Mouse (Mus musculus) left cerebral cortex, adult 18-20 months (tissue): ENCODE measurements around the gene Cldn34c3. TPM values are rescaled to one million over a fixed set of nuclear protein-coding genes. Genes with fewer than 3 reads are reported as not detected.
"Not testable (repeated sequence)": the region's sequence is repeated elsewhere in the genome, so short reads cannot be mapped to it uniquely, and the experiment has no call there.

Experiments
- DNase-seq, 2 experiments: peaks; one replicate each; pipeline ENCODE4 v3.0.0; 2021 to 2022; ENCODE audit warnings: low spot score in 2 of 2, mixed read lengths in 1 of 2
- long read RNA-seq, 2 experiments: library from polyadenylated mRNA; stranded (forward); transcript quantifications; one replicate each; pipeline ENCODE4 v2.0.0; 2021
- total RNA-seq, 2 experiments: library from RNA; stranded (reverse); gene quantifications; 2 replicates each; pipeline ENCODE4 v1.2.3; 2021

The Cldn34c3 gene
- total RNA-seq: not detected
- long read RNA-seq, experiment 1: 0 reads
- long read RNA-seq, experiment 2: 0 reads

DNA sequence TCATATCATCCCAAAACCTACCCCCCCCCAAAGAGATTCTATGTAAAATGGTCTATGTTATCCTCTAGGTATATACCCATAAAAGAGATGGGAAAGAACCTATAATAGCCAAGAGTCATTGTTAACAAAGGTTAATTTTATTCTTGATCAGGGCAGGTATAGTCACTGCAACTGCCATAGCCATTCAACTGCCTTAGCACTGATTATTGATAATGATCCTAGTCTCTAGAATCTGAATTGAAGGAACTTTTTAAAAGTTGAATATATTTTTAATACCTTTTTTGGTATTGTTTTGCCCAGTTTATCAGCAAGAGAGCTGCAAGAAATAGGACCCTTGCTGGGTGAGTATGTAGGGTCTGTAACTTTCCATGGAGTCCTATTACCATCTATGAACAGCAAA, at the start of gene Cldn34c3:
Gene Cldn34c3, plus strand, starts transcription at position 301 of the 400 bp plus-strand sequence.
- DNase-seq: not testable (repeated sequence)

Other genes with a start within 250 kb of the Cldn34c3 start
- not detected for gene Cldn34c2, start 212.0 kb upstream of the Cldn34c3 start, total RNA-seq
- not detected for gene Gm17467, start 88.9 kb upstream of the Cldn34c3 start, total RNA-seq